Mouse (Mus musculus) hindbrain, embryonic 11.5 days (tissue): ENCODE measurements around the gene Telo2. TPM values are rescaled to one million over a fixed set of nuclear protein-coding genes. Genes with fewer than 3 reads are reported as not detected.

Experiments used
- ATAC-seq: fragments of 200-750 bp; cut with Nextera tagmentation; 2 replicates; pipeline ENCODE4 v1.8.0; 2017; ENCODE audit warnings: mild to moderate bottlenecking, moderate TSS enrichment, moderate library complexity; ENCODE audit not compliant: low FRiP score
- DNase-seq: peaks from one replicate; pipeline ENCODE4 v3.0.0-alpha.2; 2015; ENCODE audit warnings: low spot score
- H3K27ac ChIP-seq: fragments of 300-500 bp; sonication (generic); 2 replicates; pipeline ENCODE4 v1.5.1; 2014; ENCODE audit warnings: mild to moderate bottlenecking, low read depth, low read length
- H3K27me3 ChIP-seq: fragments of 300-500 bp; sonication (generic); 2 replicates; pipeline ENCODE4 v1.6.1; 2014; ENCODE audit warnings: mild to moderate bottlenecking, low read length, moderate library complexity, mixed read lengths; ENCODE audit not compliant: control insufficient read depth, insufficient read depth
- H3K36me3 ChIP-seq: fragments of 300-500 bp; sonication (generic); 2 replicates; pipeline ENCODE4 v1.6.1; 2014; ENCODE audit warnings: mild to moderate bottlenecking, low read length, moderate library complexity, mixed read lengths; ENCODE audit not compliant: control insufficient read depth, insufficient read depth
- H3K4me1 ChIP-seq: fragments of 300-500 bp; sonication (generic); replicated peaks from 2 replicates; pipeline ENCODE4 v1.6.1; 2014; ENCODE audit warnings: low read length, mixed read lengths; ENCODE audit not compliant: control insufficient read depth, insufficient read depth
- H3K4me2 ChIP-seq: fragments of 300-500 bp; sonication (generic); replicated peaks from 2 replicates; pipeline ENCODE4 v1.6.1; 2014; ENCODE audit warnings: mild to moderate bottlenecking, low read depth, low read length
- H3K4me3 ChIP-seq: fragments of 300-500 bp; sonication (generic); 2 replicates; pipeline ENCODE4 v1.5.1; 2014; ENCODE audit warnings: low read depth, low read length
- H3K9ac ChIP-seq: fragments of 300-500 bp; sonication (generic); 2 replicates; pipeline ENCODE4 v1.6.1; 2014; ENCODE audit warnings: low read depth, low read length
- H3K9me3 ChIP-seq: fragments of 300-500 bp; sonication (generic); 2 replicates; pipeline ENCODE4 v1.6.1; 2016; ENCODE audit warnings: low read length; ENCODE audit not compliant: control insufficient read depth
- WGBS: fragments of 180-500 bp; shearing (Covaris S2); extraction: QIAGEN DNeasy Blood & Tissue Kit; methylation state at CpG from one replicate; pipeline ENCODE4 v1.1.7; 2014; 5-methylcytosine and 5-hydroxymethylcytosine counted together
- polyA plus RNA-seq: library from polyadenylated mRNA; unstranded; fragments of >200 nt; fragmentation: Nextera tagmentation; extraction: Ambion mirVana; gene quantifications from 2 replicates; pipeline ENCODE4 v1.2.1, GENCODE M21; 2014

Telo2 gene
- polyA plus RNA-seq, 1 experiment from 2014 or later: 28.8 TPM

GRCm38 (mm10) chr17:25080210-25080609, 35.6 kb downstream of the Telo2 start:
- Histone ChIP-seq H3K4me2 (no peak overlapping the region), H3K27ac (no peak overlapping the region), H3K9me3 (no peaks in the 10 kb centered on the region), H3K36me3 (no peaks in the 10 kb centered on the region), H3K4me1 (no peaks in the 10 kb centered on the region), H3K4me3 (0 out of 2 replicates have a peak overlapping the region, but pooled peaks have one; percentile 2), H3K27me3 (no peaks in the 10 kb centered on the region), H3K9ac (no peak overlapping the region)
- no peak for DNase-seq
- 98% methylated on average over 13 of the region's 13 CpGs for WGBS
- ATAC-seq: no peak

- Histone ChIP-seq H3K4me3 (no peak overlapping the region), H3K4me2 (no peak overlapping the region), H3K4me1 (no peaks in the 10 kb centered on the region), H3K36me3 (no peaks in the 10 kb centered on the region), H3K27ac (no peak overlapping the region), H3K9me3 (no peaks in the 10 kb centered on the region), H3K27me3 (no peaks in the 10 kb centered on the region), H3K9ac (no peak overlapping the region)
- DNase-seq: no peak
- WGBS: 86% methylated on average over 13 of the region's 13 CpGs
- no peak for ATAC-seq
Measured at GRCm38 (mm10) chr17:25077771-25078372, 37.9 kb downstream of the Telo2 start.

GRCm38 (mm10) chr17:25076906-25077305, 38.9 kb downstream of the Telo2 start:
- no peak overlapping the region for H3K4me3 ChIP-seq
- WGBS: 91% methylated on average over 4 of the region's 4 CpGs
- DNase-seq (no peak), ATAC-seq (no peak)
- H3K9ac ChIP-seq: no peak overlapping the region
- no peaks in the 10 kb centered on the region for H3K9me3 ChIP-seq
- H3K27me3 ChIP-seq: no peaks in the 10 kb centered on the region
- H3K36me3 ChIP-seq: no peaks in the 10 kb centered on the region
- no peak overlapping the region for H3K27ac ChIP-seq
- H3K4me1 ChIP-seq: no peaks in the 10 kb centered on the region
- H3K4me2 ChIP-seq: no peak overlapping the region

- Histone ChIP-seq H3K9ac (no peak overlapping the region), H3K4me2 (no peak overlapping the region), H3K4me3 (no peak overlapping the region), H3K27ac (no peak overlapping the region), H3K27me3 (no peaks in the 10 kb centered on the region), H3K4me1 (no peaks in the 10 kb centered on the region), H3K36me3 (no peaks in the 10 kb centered on the region), H3K9me3 (no peaks in the 10 kb centered on the region)
- ATAC-seq: no peak
- no peak for DNase-seq
- 74% methylated on average over 2 of the region's 2 CpGs for WGBS
Measured at GRCm38 (mm10) chr17:25068690-25069089, 47.1 kb downstream of the Telo2 start.

GRCm38 (mm10) chr17:25067442-25067851, 48.3 kb downstream of the Telo2 start:
- no peak overlapping the region for H3K27ac ChIP-seq
- no peak overlapping the region for H3K9ac ChIP-seq
- no peaks in the 10 kb centered on the region for H3K4me1 ChIP-seq
- ATAC-seq: no peak
- H3K4me2 ChIP-seq: no peak overlapping the region
- WGBS: 82% methylated on average over 8 of the region's 8 CpGs
- H3K36me3 ChIP-seq: no peaks in the 10 kb centered on the region
- H3K27me3 ChIP-seq: no peaks in the 10 kb centered on the region
- no peaks in the 10 kb centered on the region for H3K9me3 ChIP-seq
- H3K4me3 ChIP-seq: no peak overlapping the region
- no peak for DNase-seq

GRCm38 (mm10) chr17:25066595-25066994, 49.2 kb downstream of the Telo2 start:
- WGBS: 96% methylated on average over 7 of the region's 7 CpGs
- H3K9me3 ChIP-seq: no peaks in the 10 kb centered on the region
- H3K4me3 ChIP-seq: no peak overlapping the region
- H3K36me3 ChIP-seq: no peaks in the 10 kb centered on the region
- H3K4me1 ChIP-seq: no peaks in the 10 kb centered on the region
- no peak overlapping the region for H3K27ac ChIP-seq
- ATAC-seq (no peak), DNase-seq (no peak)
- H3K27me3 ChIP-seq: no peaks in the 10 kb centered on the region
- no peak overlapping the region for H3K4me2 ChIP-seq
- no peak overlapping the region for H3K9ac ChIP-seq

- H3K9me3 ChIP-seq: no peaks in the 10 kb centered on the region
- H3K27me3 ChIP-seq: no peaks in the 10 kb centered on the region
- DNase-seq (no peak), ATAC-seq (no peak)
- H3K4me1 ChIP-seq: no peaks in the 10 kb centered on the region
- no peak overlapping the region for H3K9ac ChIP-seq
- H3K36me3 ChIP-seq: no peaks in the 10 kb centered on the region
- WGBS: 85% methylated on average over 3 of the region's 3 CpGs
- H3K27ac ChIP-seq: no peak overlapping the region
- no peak overlapping the region for H3K4me2 ChIP-seq
- no peak overlapping the region for H3K4me3 ChIP-seq
Measured at GRCm38 (mm10) chr17:25065189-25065588, 50.6 kb downstream of the Telo2 start.

- no peaks in the 10 kb centered on the region for H3K4me1 ChIP-seq
- H3K4me3 ChIP-seq: no peak overlapping the region
- WGBS: 83% methylated on average over 9 of the region's 9 CpGs
- H3K27ac ChIP-seq: no peak overlapping the region
- no peaks in the 10 kb centered on the region for H3K27me3 ChIP-seq
- no peaks in the 10 kb centered on the region for H3K36me3 ChIP-seq
- no peak overlapping the region for H3K4me2 ChIP-seq
- no peak overlapping the region for H3K9ac ChIP-seq
- no peak for ATAC-seq
- no peak for DNase-seq
- H3K9me3 ChIP-seq: no peaks in the 10 kb centered on the region
Measured at GRCm38 (mm10) chr17:25064351-25064750, 51.4 kb downstream of the Telo2 start.

- Histone ChIP-seq H3K36me3 (no peaks in the 10 kb centered on the region), H3K9ac (no peak overlapping the region), H3K27ac (no peak overlapping the region), H3K9me3 (no peaks in the 10 kb centered on the region), H3K27me3 (no peaks in the 10 kb centered on the region), H3K4me1 (no peaks in the 10 kb centered on the region), H3K4me2 (no peak overlapping the region), H3K4me3 (no peak overlapping the region)
- WGBS: 93% methylated on average over 12 of the region's 12 CpGs
- DNase-seq (no peak), ATAC-seq (no peak)
Measured at GRCm38 (mm10) chr17:25063872-25064271, 51.9 kb downstream of the Telo2 start.
